Mouse (Mus musculus) MEL (cell line): Measurements from ENCODE around the gene Kpna3. TPM values are rescaled to one million over a fixed set of nuclear protein-coding genes. Genes with fewer than 3 reads are reported as not detected.
A peak's percentile ranks its signal among the peaks of the same experiment; 100 is the strongest.

ENCODE experiments used
- DNase-seq: peaks from one replicate; pipeline ENCODE4 v3.0.0; 2011; ENCODE audit warnings: low read depth, low spot score
- H3K27ac ChIP-seq: 2 replicates; pipeline ENCODE4 v1.5.1; 2012; ENCODE audit warnings: low read depth, mild to moderate bottlenecking, control low read depth, low read length, moderate library complexity; ENCODE audit not compliant: control insufficient read depth
- H3K27me3 ChIP-seq, 2 experiments: fragments of 150-350 bp in 1 of 2; sonication (generic) in 1 of 2; 2 replicates each; pipeline ENCODE4 v1.6.1; 2012; ENCODE audit warnings: low read length in 2 of 2, mild to moderate bottlenecking in 2 of 2, improper control_type of control experiment in 1 of 2, moderate library complexity in 1 of 2; ENCODE audit not compliant: insufficient read depth in 2 of 2, control insufficient read depth in 1 of 2
- H3K36me3 ChIP-seq, 2 experiments: 2 replicates each; pipeline ENCODE4 v1.6.1; 2012 to 2014; ENCODE audit warnings: low read length in 2 of 2, improper control_type of control experiment in 1 of 2, inconsistent platforms in 1 of 2, mild to moderate bottlenecking in 1 of 2; ENCODE audit not compliant: insufficient read depth in 2 of 2, control insufficient read depth in 1 of 2
- H3K4me1 ChIP-seq, 2 experiments: fragments of 150-350 bp in 1 of 2; sonication (generic) in 1 of 2; 2 replicates each; pipeline ENCODE4 v1.6.1; 2012; ENCODE audit warnings: low read length in 2 of 2, improper control_type of control experiment in 1 of 2, mild to moderate bottlenecking in 1 of 2; ENCODE audit not compliant: insufficient read depth in 2 of 2, control insufficient read depth in 1 of 2
- H3K4me3 ChIP-seq, 2 experiments: fragments of 150-350 bp in 1 of 2; sonication (generic) in 1 of 2; 2 replicates each; pipeline ENCODE4 v1.5.1; 2012; ENCODE audit warnings: low read depth in 2 of 2, low read length in 2 of 2, mild to moderate bottlenecking in 2 of 2, moderate library complexity in 2 of 2, control low read depth in 1 of 2, improper control_type of control experiment in 1 of 2; ENCODE audit not compliant: control insufficient read depth in 1 of 2, insufficient read depth in 1 of 2
- H3K79me2 ChIP-seq: 2 replicates; pipeline ENCODE4 v1.6.1; 2012; ENCODE audit warnings: mild to moderate bottlenecking, low read length, moderate library complexity; ENCODE audit not compliant: control insufficient read depth, poor library complexity, insufficient read depth
- H3K9ac ChIP-seq: 2 replicates; pipeline ENCODE4 v1.6.1; 2012; ENCODE audit warnings: low read depth, mild to moderate bottlenecking, control low read depth, low read length, moderate library complexity; ENCODE audit not compliant: control insufficient read depth, poor library complexity, severe bottlenecking
- H3K9me3 ChIP-seq: fragments of 150-350 bp; sonication (generic); replicated peaks from 2 replicates; pipeline ENCODE4 v1.6.1; 2012; ENCODE audit warnings: mild to moderate bottlenecking, low read length, improper control_type of control experiment, moderate library complexity; ENCODE audit not compliant: insufficient read depth
- CHD2 ChIP-seq: IDR thresholded peaks from 2 replicates; pipeline ENCODE4 v1.6.1; 2011; ENCODE audit warnings: low read length, improper control_type of control experiment
- CTCF ChIP-seq, 3 experiments: IDR thresholded peaks in 2 of 3; conservative IDR thresholded peaks in 1 of 3; 2 replicates each; pipeline ENCODE4 v1.5.1; 2011 to 2012; ENCODE audit warnings: low read length in 3 of 3, low read depth in 2 of 3, mild to moderate bottlenecking in 2 of 3, improper control_type of control experiment in 1 of 3, inconsistent platforms in 1 of 3, mixed read lengths in 1 of 3, moderate library complexity in 1 of 3; ENCODE audit not compliant: control insufficient read depth in 1 of 3, insufficient read depth in 1 of 3, poor library complexity in 1 of 3, severe bottlenecking in 1 of 3
- HCFC1 ChIP-seq: IDR thresholded peaks from 2 replicates; pipeline ENCODE4 v1.6.1; 2012; ENCODE audit warnings: low read depth, mild to moderate bottlenecking, inconsistent platforms, low read length, improper control_type of control experiment, moderate library complexity
- JUND ChIP-seq: IDR thresholded peaks from 2 replicates; pipeline ENCODE4 v1.6.1; 2011; ENCODE audit warnings: low read depth, mild to moderate bottlenecking, improper control_type of control experiment, low read length
- MAX ChIP-seq: IDR thresholded peaks from 2 replicates; pipeline ENCODE4 v1.6.1; 2011; ENCODE audit warnings: low read length, improper control_type of control experiment
- MXI1 ChIP-seq: IDR thresholded peaks from 2 replicates; pipeline ENCODE4 v1.6.1; 2011; ENCODE audit warnings: mild to moderate bottlenecking, low read depth, low read length, improper control_type of control experiment
- MYB ChIP-seq: IDR thresholded peaks from 2 replicates; pipeline ENCODE4 v1.6.1; 2011; ENCODE audit warnings: mild to moderate bottlenecking, low read depth, low read length, improper control_type of control experiment
- MYC ChIP-seq: IDR thresholded peaks from 2 replicates; pipeline ENCODE4 v1.6.1; 2011; ENCODE audit warnings: low read depth, mild to moderate bottlenecking, low read length, improper control_type of control experiment, moderate library complexity
- NELFE ChIP-seq: IDR thresholded peaks from 2 replicates; pipeline ENCODE4 v1.6.1; 2011; ENCODE audit warnings: low read depth, low read length, improper control_type of control experiment
- NRF1 ChIP-seq: IDR thresholded peaks from 2 replicates; pipeline ENCODE4 v1.6.1; 2014; ENCODE audit warnings: low read depth, mild to moderate bottlenecking, inconsistent platforms, low read length, improper control_type of control experiment, moderate library complexity; ENCODE audit not compliant: poor library complexity, insufficient read depth, severe bottlenecking
- POLR2AphosphoS5 ChIP-seq: IDR thresholded peaks from 2 replicates; pipeline ENCODE4 v1.6.1; 2012; ENCODE audit warnings: low read depth, borderline replicate concordance, mild to moderate bottlenecking, inconsistent platforms, low read length, moderate library complexity, mixed read lengths
- RAD21 ChIP-seq: IDR thresholded peaks from 2 replicates; pipeline ENCODE4 v1.6.1; 2011; ENCODE audit warnings: mild to moderate bottlenecking, low read depth, low read length, improper control_type of control experiment
- RCOR1 ChIP-seq: IDR thresholded peaks from 2 replicates; pipeline ENCODE4 v1.6.1; 2012; ENCODE audit warnings: low read depth, mild to moderate bottlenecking, inconsistent platforms, low read length, improper control_type of control experiment
- SIN3A ChIP-seq: IDR thresholded peaks from 2 replicates; pipeline ENCODE4 v1.6.1; 2012; ENCODE audit warnings: low read length, improper control_type of control experiment, inconsistent platforms
- TBP ChIP-seq: IDR thresholded peaks from 2 replicates; pipeline ENCODE4 v1.8.0; 2011; ENCODE audit warnings: low read depth, low read length, improper control_type of control experiment
- TCF12 ChIP-seq: IDR thresholded peaks from 2 replicates; pipeline ENCODE4 v1.6.1; 2014; ENCODE audit warnings: low read depth, mild to moderate bottlenecking, inconsistent platforms, low read length, improper control_type of control experiment, moderate library complexity
- USF1 ChIP-seq: IDR thresholded peaks from 2 replicates; pipeline ENCODE4 v1.6.1; 2014; ENCODE audit warnings: low read depth, mild to moderate bottlenecking, inconsistent platforms, low read length, improper control_type of control experiment, moderate library complexity
- USF2 ChIP-seq, 2 experiments: IDR thresholded peaks; 2 replicates each; pipeline ENCODE4 v1.6.1; 2011 to 2012; ENCODE audit warnings: improper control_type of control experiment in 2 of 2, low read length in 2 of 2, borderline replicate concordance in 1 of 2, inconsistent platforms in 1 of 2, low read depth in 1 of 2, mild to moderate bottlenecking in 1 of 2; ENCODE audit not compliant: insufficient read depth in 1 of 2
- ZC3H11A ChIP-seq: IDR thresholded peaks from 2 replicates; pipeline ENCODE4 v1.6.1; 2012; ENCODE audit warnings: low read depth, mild to moderate bottlenecking, inconsistent platforms, low read length, improper control_type of control experiment
- ZNF384 ChIP-seq: IDR thresholded peaks from 2 replicates; pipeline ENCODE4 v1.6.1; 2012; ENCODE audit warnings: low read depth, mild to moderate bottlenecking, inconsistent platforms, low read length, improper control_type of control experiment
- polyA plus RNA-seq, 2 experiments: library from polyadenylated mRNA; stranded (reverse) in 1 of 2; unstranded in 1 of 2; fragments of >175 nt in 1 of 2; fragments of >200 nt in 1 of 2; gene quantifications; 2 replicates each; pipeline versions ENCODE4 v1.2.1 to v1.2.4; 2012; ENCODE audit warnings: low replicate concordance in 2 of 2, low read depth in 1 of 2; ENCODE audit not compliant: insufficient read length in 2 of 2, insufficient read depth in 1 of 2, missing spikeins in 1 of 2
- total RNA-seq: library from RNA; depleted of rRNA; stranded (reverse); fragments of 300-350 nt; gene quantifications from 2 replicates; pipeline ENCODE4 v1.2.3, GENCODE M21; 2012

The Kpna3 gene
- total and polyA plus RNA-seq, 3 experiments: 22.7 to 309 (median 51.3) TPM

DNA sequence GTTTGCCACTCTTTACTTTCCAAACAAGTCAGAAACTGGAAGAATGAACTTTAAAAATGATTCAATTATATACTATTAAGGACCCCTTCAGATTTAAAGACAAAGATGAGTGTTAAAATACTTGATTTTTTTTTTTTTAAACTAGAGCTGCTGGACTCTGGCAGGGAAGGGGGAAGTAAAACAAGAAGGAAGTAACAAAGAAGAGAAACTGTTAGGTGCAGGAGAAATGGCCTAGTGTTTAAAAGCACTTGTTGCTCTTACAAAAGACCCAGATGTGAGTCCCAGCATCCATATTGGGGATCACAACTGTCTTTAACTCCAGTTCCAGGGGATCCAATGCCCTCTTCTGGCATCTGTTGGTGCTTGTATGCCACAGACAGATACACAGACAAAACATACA is 33.9 kb downstream of the Kpna3 start:
- TF ChIP-seq ZNF384: peak; percentile 86
- TF ChIP-seq RAD21: no peak
- peaks cover 24% of the 10 kb centered on the region for H3K79me2 ChIP-seq

DNA sequence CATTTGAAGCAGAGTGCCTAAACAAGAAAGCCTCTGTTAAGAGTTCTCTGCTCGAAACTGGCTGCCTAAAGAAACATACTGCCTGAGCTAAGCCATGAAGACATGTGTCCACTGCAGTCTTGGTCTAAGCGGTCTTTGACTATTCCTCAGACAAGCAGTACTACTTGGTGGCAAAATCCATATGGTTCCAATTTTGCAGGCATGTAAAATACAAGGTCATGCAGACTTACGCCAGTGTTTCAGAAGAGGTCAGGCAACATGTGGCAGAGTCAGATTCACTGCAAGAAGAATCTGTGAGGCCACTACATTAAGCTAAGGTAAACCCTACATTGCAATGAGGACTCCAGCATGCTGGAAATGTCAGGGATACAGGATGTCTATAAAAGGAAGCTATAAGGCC is 34.7 kb downstream of the Kpna3 start:
- TF ChIP-seq NRF1: no peak
- no peak for TF ChIP-seq NELFE
- no peak for TF ChIP-seq SIN3A
- no peak for TF ChIP-seq TBP
- H3K4me3 ChIP-seq: no peak overlapping the region
- H3K36me3 ChIP-seq: peaks cover 17 to 25% of the 10 kb centered on the region in 2 experiments
- no peak for DNase-seq
- peaks cover 19% of the 10 kb centered on the region for H3K79me2 ChIP-seq
- peaks cover 14 to 26% of the 10 kb centered on the region in 2 experiments for H3K4me1 ChIP-seq
- no peak overlapping the region for H3K9ac ChIP-seq
- no peaks in the 10 kb centered on the region for H3K9me3 ChIP-seq
- no peak overlapping the region for H3K27ac ChIP-seq
- H3K27me3 ChIP-seq: no peaks in the 10 kb centered on the region

More for the DNA sequence above, 33.9 kb downstream of the Kpna3 start:
- H3K36me3 ChIP-seq: peaks cover 14 to 31% of the 10 kb centered on the region in 2 experiments
- no peak overlapping the region for H3K4me3 ChIP-seq
- no peak for DNase-seq
- H3K4me1 ChIP-seq: peaks cover 18 to 32% of the 10 kb centered on the region in 2 experiments
- H3K9me3 ChIP-seq: no peaks in the 10 kb centered on the region
- no peak overlapping the region for H3K27ac ChIP-seq
- H3K27me3 ChIP-seq: no peaks in the 10 kb centered on the region
- no peak overlapping the region for H3K9ac ChIP-seq

DNA sequence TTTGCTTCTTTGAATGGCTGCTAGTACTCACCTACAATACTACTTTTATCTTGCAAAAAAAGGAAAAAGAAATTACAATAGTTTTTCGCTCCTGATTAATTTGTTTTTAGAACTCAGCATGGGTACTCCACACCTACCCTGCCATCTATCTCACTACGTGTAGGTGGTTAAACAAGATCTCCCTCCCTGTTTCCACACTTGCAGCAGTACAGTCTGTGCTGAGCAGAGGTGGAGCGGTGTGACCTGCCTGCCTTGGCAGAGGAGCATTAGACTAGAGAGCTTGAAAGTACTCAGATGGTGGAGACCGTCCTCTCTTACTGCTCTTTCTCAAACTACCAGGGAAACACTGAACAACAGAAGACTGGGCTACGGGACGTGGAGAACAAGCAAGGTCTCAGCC is 44.9 kb downstream of the Kpna3 start:
- Histone ChIP-seq H3K4me1 (peaks cover 0 to 7% of the 10 kb centered on the region in 2 experiments; a peak in 2 of 4 replicates), H3K9me3 (no peaks in the 10 kb centered on the region), H3K4me3 (no peak overlapping the region), H3K27ac (no peak overlapping the region), H3K79me2 (0 out of 2 replicates have a peak, but pooled peaks cover 1% of the 10 kb centered on the region), H3K9ac (no peak overlapping the region), H3K36me3 (peaks cover 2 to 12% of the 10 kb centered on the region in 2 experiments), H3K27me3 (no peaks in the 10 kb centered on the region)
- no peak for DNase-seq
- no peak for TF ChIP-seq USF2 (IDR thresholded peaks at IDR 0.05; ENCODE audit: borderline replicate concordance in 1 of 2, insufficient read depth in 1 of 2, low read depth in 1 of 2, low read length in 2 of 2)
- TF ChIP-seq MAX: no peak
- no peak for TF ChIP-seq MYC
- TF ChIP-seq CTCF (IDR thresholded peaks at IDR 0.05 in 2 of 3, conservative IDR thresholded peaks at IDR 0.05 in 1 of 3; ENCODE audit: control insufficient read depth in 1 of 3, insufficient read depth in 1 of 3, low read depth in 2 of 3, low read length in 3 of 3, poor library complexity in 1 of 3, severe bottlenecking in 1 of 3): no peak
- no peak for TF ChIP-seq POLR2AphosphoS5
- TF ChIP-seq USF1: no peak
- no peak for TF ChIP-seq JUND
- TF ChIP-seq CHD2: no peak
- no peak for TF ChIP-seq MXI1
- TF ChIP-seq HCFC1: no peak
- TF ChIP-seq RCOR1: no peak
- TF ChIP-seq TCF12: no peak
- no peak for TF ChIP-seq ZC3H11A
- TF ChIP-seq TBP: no peak
- TF ChIP-seq ZNF384: no peak
- no peak for TF ChIP-seq MYB
